Mouse (Mus musculus): ENCODE results near the gene Car11. TPM values are rescaled to one million over a fixed set of nuclear protein-coding genes. Genes with fewer than 3 reads are reported as not detected.
"Not testable (repeated sequence)": the region's sequence is repeated elsewhere in the genome, so short reads cannot be mapped to it uniquely, and the experiment has no call there.

Car11 gene
- 1 to 10 TPM; 4.3 to 6.6 TPM for total RNA-seq (2021)
- long read RNA-seq, experiment 1, partial matches to known transcripts = 0 of 2 reads
- long read RNA-seq, experiment 1, other reads (novel, unspliced or antisense) = 1 of 2 reads
- long read RNA-seq, experiment 2, partial matches to known transcripts = 0 of 1 reads
- long read RNA-seq, experiment 2, other reads (novel, unspliced or antisense) = 0 of 1 reads

DNA sequence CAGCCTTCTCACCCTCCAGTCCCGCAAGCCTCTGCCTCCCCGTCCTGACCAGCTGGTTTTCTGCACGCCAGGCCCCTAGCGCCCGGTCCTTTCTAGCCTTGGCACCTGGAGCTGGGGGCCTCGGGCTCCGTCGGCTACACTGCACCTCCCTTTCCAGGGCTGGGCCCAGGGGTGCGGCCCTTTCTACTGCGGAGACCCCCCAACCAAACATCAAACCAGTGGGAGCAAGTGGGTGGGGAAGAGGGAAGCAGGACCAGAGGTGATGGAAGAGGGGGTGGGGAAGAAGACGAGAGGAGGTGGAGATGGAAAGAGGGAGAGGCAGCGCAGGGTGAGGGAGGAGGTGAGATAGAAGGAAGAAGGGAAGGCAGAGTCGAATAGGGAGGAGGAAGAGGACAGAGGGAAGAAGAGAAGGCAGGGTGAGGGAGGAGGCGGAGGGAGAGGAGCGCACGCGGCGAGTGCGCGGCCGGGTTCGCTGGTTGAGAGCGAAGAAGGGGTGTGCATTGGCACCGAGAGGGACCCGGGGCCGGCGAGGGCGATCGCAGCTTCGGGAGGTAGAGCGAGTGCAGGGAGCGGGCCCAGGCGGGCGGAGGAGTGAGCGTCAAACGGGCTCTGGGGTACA, at the start of gene Car11:
Gene Car11, plus strand, starts transcription at position 321 of the 619 bp plus-strand sequence.
- intact Hi-C loops (cut with DNase I) = loop anchor here (5.0 kb wide), 1 partner anchor 237 kb away; no protein-coding TSS in a partner anchor
- peak in 1 of 2 experiments; percentile 17 for DNase-seq

DNA sequence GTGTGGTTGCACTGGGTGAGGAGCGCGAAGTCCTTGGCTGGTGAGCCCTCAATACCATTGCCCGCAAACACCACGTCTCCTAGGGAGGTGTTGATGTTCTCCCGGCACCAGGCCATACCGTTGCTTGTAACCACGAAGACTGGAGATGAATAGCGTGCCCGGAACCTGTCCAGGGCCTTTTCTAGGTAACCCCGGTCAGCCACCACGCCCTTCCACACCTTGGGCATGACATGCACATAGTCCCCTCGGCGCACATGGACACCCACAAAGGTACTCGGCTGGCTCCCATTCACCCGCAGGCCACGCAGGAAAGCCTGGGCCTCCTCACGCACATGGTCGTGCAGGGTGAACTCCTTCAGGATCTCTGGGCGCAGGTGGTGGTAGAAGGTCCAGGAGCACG, 49.2 kb upstream of the Car11 start:
- intact Hi-C loops (cut with DNase I); DNase-seq: not testable (repeated sequence)

DNA sequence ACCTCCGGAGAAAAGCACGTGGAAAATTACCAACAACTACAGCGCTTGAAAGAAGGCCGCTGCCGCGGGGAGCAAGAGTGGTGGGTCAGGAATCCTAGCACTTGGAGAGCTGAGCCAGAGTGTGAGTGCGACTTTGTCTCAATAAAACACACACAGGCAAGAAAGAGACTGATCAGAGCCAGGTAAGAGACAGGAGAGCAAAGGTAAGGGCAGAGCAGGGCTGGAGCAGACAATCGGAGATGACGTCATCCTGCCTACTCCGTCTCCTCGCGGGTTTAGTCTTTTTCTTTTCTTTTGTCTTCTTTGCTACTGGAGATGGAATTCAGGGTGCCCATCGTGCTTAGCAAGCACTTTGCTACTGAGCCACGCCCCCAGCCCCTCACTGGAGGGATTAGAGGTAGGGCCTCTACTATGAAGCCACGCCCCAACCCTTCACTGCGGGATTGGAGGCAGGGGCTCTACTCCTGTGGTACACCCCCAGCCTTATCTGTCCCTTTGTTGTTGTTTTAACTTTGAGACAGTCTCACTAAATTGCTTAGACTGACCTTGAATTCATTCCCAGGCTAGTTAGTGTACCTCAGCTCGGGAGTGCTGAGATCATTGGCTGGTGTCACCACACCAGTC, 45.1 kb upstream of the Car11 start:
- intact Hi-C loops (cut with DNase I) = no loop called here
- DNase-seq = no peak

DNA sequence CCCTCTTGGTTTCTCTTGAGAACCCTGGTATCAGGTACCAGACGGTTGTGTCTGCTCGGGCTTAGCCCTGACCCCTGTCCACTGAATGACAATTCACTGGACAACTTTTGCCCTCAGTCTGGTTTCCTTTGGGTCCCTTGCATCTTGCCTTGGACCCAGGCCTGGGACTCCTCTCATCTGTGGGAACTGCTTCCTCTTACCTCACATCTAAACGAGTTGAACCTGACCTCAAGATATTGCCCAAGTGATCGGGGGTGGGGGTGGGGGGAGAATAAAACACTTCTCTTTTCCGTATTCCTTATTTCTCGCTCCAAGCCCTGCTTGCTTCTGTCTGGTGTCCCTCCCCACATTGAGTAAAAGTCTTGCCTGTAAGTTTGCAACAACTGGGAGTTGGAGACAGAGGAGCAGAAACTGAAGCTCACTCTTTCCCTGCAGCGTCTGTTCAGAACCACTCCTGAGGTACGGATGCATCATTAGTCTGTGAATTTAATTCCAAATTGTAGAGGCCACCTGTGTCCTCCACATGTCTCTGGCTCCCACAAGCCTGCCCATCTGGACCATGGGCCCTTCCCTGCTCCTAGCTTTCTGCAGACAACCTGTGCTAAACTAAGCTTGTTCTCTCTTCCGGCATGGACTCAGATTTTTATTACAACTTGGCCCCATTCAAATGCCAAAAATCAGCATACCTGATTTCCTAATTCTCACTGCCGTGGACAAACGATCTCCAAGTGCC, 38.7 kb upstream of the Car11 start:
- intact Hi-C loops (cut with DNase I) = no loop called here
- DNase-seq = no peak

DNA sequence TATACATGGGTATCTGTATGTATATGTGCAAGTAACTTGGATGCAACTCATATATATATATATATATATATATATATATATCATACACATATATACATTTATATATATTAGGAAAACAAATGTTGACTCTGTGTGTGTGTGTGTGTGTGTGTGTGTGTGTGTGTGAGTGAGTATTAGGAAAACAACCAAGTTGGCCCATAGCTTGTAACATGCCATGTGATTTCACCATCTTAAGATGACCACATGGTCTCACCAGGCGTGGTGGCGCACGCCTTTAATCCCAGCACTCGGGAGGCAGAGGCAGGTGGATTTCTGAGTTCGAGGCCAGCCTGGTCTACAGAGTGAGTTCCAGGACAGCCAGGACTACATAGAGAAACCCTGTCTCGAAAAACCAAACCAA, 37.9 kb upstream of the Car11 start:
- intact Hi-C loops (cut with DNase I); DNase-seq: not testable (repeated sequence)

DNA sequence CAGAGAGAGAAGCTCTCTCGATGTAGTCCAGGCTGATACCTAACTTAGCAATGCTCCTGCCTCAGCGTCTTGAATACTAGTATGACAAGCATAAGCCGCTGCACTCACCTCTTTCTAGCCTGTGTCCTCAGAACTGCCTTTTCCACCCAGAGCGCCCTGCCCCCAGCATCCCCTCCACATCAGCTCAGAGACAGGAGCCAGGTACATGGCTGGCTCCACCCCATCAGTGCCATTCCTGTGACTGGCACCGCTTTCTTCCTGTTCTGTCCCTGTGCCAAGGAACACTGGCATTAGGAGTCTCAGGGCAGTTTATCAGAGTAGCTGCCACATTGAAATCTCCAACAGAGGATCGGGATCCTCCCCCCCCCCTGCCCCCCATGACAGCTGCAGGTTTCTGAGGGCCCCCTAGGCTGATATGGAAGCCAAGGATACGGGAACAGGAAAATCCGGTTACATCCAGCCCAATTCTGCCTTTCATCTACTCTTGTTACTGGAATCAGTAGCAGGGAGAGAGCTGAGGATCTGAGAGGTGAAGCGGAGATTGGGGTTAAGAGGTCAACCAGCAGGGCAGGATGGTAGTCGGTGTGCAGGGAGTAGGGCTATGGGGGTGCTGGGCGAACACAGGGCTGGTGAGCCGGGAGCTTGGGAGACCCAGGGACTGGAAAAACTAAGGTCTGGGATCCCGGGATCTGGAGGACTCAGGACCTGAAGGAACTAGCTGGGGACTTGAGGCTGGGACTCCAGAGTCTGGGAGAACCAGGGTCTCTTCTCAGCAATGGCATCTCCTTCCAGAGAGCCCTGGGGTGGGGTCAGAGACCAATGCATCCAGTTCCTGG, 34.1 kb upstream of the Car11 start:
- no peak for DNase-seq
- intact Hi-C loops (cut with DNase I) = no loop called here

DNA sequence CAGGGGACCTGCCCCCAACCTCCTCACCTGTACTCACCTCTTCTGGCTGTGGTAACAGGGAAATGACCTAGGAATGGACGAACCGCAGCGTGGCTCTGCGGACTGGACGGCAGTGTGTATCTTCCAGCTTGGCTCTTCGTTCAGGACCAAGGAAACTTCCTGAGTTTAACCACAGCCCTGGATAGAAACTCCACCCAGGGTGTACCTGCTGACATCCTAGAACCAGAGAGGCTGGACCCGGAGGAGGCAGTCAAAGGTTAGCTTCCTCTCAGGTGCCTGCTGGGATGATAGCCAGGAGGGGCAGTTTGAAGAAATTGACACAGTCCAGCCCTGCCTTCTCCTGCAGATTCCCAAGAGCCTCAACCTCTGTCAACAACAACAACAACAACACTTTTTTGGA, 33.5 kb upstream of the Car11 start, which contains the start of gene Fut2:
Gene Fut2, minus strand, starts transcription at position 234 of the 400 bp plus-strand sequence.
- DNase-seq = no peak
- intact Hi-C loops (cut with DNase I) = no loop called here

DNA sequence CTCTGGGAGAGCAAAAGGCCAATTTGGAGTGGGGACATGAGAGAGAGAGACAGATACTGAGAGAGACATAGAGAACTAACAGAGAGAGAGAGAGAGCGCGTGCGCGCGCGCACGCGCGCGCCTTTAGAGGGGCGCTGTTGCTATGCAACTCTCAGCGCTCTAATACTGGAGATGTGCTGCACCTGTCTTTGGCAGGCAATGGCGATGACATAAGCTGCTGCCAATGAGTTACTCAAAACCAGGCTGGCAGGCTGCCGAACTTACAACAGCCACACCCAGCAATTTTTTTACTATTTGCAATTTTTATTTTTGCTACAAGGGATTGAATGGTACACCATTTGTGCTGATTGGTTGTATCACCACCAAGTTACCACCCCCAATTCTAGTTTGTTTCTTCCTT, 31.9 kb upstream of the Car11 start:
- intact Hi-C loops (cut with DNase I) = no loop called here

DNA sequence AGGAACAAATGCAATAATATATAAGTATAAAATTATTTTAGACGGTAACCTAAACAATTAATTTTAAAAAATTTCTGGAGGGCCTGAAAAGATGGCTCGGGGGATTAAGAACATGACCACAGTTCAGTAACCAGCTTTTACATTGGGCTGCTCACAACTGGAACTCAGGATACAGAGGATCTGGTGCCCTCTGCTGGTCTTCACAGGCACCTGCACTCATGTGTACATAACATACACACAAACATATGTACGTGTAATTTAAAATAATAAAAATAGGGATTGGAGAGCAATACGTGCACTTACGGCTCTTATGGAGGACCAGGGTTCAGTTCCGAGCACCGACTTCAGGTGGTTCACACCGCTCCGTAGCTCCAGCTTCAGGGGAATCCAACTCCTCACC, 30.7 kb upstream of the Car11 start:
- intact Hi-C loops (cut with DNase I) = no loop called here
- DNase-seq = no peak

More for the DNA sequence above, 31.9 kb upstream of the Car11 start:
- no peak for DNase-seq

DNA sequence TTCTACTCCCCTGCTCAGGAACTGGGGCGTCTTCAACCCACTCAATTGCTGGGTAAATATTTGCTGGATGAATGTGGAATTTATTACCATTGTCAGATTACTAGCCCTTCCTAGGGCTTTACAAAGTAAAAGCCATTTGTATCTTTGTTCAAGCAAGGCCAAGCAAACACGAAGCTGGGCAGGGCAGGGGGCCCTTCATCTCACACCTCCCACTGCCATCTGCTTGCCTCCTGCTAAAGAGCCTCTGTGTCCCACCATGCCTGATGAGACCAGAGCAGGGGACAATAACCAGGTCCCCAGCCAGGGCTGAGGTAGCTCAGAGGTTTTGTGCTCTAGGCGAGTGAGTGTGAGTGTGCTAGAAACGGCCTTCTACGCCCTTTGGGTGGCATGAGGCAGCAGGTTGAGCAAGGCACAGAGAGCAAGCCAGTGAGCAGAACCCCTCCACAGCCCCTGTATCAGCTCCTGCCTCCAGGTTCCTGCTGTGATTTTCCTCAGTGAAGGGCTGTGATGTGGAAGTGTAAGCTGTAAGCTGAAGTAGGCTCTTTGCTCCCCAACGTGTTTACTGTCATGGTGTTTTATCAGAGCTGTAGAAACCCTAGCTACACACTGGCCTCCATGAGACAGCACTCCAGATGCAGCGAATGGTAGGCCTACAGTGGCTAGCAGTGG, 21.9 kb upstream of the Car11 start:
- DNase-seq = no peak
- intact Hi-C loops (cut with DNase I) = loop anchor here (2.0 kb wide), 1 partner anchor 31 kb away; no protein-coding TSS in a partner anchor

DNA sequence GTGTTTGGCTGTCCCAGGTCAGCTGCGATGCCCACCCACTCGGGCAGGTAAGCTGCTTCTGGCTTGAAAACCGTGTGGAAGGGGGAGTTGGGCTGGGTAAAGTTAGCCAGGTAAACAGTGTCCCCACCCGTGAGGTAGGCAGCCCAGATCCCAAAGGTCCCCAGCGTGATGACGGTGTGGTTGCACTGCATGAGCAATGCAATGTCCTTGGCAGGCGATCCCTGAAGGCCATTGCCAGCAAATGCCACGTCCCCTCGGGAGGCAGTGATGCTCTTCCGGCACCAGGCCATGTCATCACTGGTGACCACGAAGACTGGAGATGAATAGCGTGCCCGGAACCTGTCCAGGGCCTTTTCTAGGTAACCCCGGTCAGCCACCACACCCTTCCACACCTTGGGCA, 21.1 kb upstream of the Car11 start:
- intact Hi-C loops (cut with DNase I) = no loop called here

DNA sequence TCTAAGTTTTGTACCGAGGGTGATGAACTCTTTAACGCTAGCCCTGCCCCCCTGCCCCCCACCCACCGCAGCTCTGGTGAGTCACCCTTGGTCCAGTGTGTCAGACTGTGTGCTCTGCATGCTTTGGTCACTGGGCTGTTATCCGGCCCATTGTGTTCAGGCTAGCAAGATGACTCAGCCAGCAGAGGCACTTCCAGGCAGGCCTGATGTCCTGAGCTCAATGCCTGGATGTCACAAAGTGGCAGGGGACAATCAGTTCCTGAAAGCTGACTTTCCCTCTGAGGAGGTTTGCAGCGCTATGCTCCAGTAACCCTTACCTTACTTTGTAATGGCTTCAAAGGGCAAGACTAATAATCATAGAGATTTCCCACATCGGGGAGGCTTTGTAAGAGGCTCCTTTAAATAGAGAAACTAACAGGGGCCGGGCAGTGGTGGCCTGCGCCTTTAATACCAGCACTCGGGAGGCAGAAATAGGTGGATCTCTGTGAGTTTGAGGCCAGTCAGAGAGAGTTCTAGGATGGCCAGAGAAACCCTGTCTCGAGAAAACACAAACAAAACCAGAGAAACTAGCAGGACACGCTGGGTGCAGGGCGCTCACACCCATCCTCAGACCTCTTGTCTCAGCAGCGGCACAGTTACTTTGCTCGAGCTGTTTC, 19.5 kb upstream of the Car11 start:
- intact Hi-C loops (cut with DNase I) = no loop called here
- DNase-seq = peak; percentile 57 to 60

More for the DNA sequence above, 21.1 kb upstream of the Car11 start:
- no peak for DNase-seq

DNA sequence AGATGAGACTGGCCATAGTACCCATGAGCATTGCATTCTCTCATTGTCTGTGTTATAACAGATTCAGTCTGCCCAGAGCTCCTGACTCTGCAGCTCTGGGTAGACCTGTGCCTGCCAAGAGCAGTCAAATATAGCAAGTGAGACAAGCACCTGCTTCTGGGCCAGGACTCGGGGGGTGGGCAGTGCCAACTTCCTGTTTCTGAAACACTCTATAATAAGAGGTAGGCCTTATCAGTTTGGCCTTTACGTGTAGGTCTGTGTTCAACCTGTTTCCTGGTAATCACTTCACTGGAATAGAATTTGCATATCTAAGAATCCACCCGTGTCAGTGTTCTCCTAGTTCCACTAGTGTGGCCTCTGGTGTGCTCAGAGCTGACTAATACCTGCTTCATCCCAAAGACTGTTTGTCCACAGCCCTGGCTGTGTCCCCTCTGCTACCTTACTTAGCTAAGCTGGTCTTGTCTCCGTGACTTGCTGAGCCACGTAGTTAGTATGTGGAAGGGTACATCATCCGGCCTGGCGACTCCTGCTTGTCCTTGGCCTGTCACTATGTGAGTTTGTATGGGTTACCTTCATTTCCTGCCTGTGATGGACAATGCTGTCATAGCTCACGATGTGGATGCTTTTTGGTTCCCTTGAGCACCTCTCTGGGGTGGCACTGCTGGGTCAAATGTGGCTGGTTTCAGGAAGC, 18.5 kb upstream of the Car11 start:
- intact Hi-C loops (cut with DNase I) = no loop called here
- DNase-seq = peak; percentile 50 to 67

DNA sequence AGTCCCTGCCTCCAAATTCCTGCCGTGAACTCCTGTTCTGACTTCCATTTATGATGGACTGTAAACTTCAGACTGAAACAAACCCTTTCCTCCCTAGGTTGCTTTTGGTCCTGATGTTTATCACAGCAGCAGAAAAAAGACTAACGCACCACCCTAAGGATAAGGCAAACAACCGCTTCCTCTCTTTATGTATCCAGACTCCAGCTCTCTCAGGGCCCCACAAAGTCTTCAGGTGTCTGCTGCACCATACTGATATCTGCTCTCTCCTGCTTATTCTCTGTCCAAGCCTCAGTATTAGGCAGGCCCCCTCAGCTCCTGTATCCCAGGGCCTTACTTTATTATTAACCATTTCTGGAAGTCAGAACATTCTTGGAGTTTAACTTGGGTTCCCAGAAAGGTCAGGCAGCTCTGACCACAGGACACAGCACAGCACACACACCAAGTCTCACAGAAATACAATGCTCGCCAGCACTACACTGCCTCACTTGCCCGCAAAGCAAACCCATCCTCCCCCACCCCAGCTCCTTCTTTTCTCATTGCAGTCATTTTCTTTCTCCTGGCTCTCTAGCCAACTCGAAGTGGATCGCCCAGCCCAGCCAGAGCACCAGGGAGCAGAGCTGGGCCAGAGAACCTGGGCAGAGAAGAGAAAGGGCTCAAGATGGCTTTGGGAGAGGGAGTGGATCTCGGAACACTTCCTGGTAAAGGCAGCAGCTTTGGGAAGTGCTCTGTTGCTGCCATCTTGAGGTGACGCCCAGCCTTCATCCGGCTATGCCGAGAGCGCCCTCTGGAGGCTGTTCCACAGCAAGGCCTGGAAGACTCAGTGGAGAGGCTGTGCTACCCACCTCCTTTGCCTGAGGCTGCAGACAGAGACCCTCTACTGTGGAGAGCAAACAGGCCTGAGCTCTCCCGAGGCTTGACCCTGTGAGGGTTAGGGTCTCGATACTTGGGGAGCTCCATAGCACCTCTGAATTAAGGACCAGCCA, 17.2 kb upstream of the Car11 start:
- intact Hi-C loops (cut with DNase I) = loop anchor here (2.0 kb wide), 2 partner anchors 54 to 92 kb away; no protein-coding TSS in a partner anchor
- peak; percentile 90 to 94 for DNase-seq

DNA sequence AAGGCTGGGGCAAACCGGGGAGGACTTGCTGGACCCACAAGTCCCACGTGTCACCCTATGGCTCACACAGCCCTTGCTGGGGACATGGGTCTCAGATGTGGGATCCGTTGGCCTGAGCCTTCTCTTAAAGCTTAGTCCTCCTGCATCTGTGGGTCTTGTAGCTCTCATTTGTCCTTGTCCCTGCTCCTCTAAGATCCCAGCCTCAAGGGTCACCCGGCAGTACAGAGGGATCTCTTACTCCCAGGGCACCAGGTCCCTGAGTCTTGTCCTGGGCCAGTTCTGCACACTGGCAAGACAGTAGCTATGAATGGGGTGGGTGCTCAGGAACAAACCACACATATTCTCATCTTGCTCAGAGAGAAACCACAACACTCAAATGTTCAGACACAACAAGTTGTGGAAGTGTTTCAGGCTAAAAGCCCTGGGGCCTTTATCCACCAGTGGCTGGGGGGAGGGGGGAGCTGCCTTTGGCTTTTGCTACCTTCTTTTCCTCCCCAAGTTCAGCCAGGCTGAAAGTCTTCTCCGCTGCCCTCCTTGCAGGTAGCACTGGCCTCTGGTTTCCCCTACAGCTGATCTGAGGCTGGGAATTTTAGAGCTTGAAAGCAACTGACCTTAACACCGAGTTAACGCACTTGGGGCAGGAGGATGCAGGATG, 16.1 kb upstream of the Car11 start, which contains the start of gene Ntn5:
Gene Ntn5, plus strand, starts transcription at position 627 of the 655 bp plus-strand sequence.
- intact Hi-C loops (cut with DNase I) = loop anchor here (2.0 kb wide), 2 partner anchors 55 to 93 kb away; no protein-coding TSS in a partner anchor
- no peak for DNase-seq

DNA sequence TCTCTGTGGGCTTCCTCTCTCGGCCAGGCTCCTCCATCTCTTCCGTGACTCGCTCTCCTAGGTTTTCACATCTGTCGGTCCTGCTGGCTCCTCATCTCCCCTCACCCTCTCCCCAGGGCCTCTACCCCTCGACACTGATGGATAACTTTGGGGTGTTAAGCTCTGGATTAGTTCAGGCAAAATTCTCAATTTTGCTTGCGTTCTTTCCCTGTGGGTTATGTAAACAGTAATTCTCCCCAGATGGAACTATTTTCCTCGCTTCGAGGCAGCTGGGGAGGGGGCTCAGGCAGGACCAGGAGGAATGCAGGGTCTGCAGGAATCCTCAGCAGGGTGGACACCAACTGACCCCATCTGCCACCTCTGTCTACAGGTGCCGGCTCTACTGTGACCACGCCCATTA, 13.8 kb upstream of the Car11 start:
- DNase-seq = no peak
- intact Hi-C loops (cut with DNase I) = no loop called here

DNA sequence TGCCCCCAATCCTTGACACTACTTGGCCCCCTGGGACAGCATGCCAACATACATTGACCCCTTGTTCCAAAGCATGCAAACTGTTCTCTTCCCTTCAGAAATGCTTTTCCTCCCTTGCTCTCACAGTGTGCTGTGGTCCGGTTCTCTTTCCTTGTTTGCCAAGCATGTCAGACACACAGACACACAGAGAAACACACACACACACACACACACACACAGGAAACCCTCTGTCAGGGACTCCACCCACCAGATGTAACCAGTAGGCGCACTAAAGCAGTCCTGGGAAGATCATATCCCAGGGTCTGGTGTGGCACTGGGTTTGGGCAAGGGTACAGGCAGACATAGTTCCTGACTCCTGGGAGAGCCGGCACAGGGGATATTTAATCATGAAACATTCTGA, 12.8 kb upstream of the Car11 start:
- no peak for DNase-seq
- intact Hi-C loops (cut with DNase I) = no loop called here
